Mouse (Mus musculus) heart, embryonic 16.5 days (tissue): Measurements from ENCODE around the gene Prkcd. TPM values are rescaled to one million over a fixed set of nuclear protein-coding genes. Genes with fewer than 3 reads are reported as not detected.
A peak's percentile ranks its signal among the peaks of the same experiment; 100 is the strongest.
"Not testable (repeated sequence)": the region's sequence is repeated elsewhere in the genome, so short reads cannot be mapped to it uniquely, and the experiment has no call there.

Source experiments
- ATAC-seq: fragments of 200-750 bp; cut with Nextera tagmentation; replicated peaks from 2 replicates; pipeline ENCODE4 v1.8.0; 2017; ENCODE audit warnings: moderate number of reproducible peaks; ENCODE audit not compliant: insufficient read depth, low FRiP score; ENCODE audit errors: extremely low read depth
- H3K27ac ChIP-seq: fragments of 300-500 bp; sonication (generic); 2 replicates; pipeline ENCODE4 v1.5.1; 2014; ENCODE audit warnings: mild to moderate bottlenecking, low read length, control low read depth, moderate library complexity
- H3K27me3 ChIP-seq: fragments of 300-500 bp; sonication (generic); 2 replicates; pipeline ENCODE4 v1.6.1; 2014; ENCODE audit warnings: low read length, mixed read lengths; ENCODE audit not compliant: control insufficient read depth, insufficient read depth
- H3K36me3 ChIP-seq: fragments of 300-500 bp; sonication (generic); 2 replicates; pipeline ENCODE4 v1.6.1; 2014; ENCODE audit not compliant: control insufficient read depth, insufficient read depth
- H3K4me1 ChIP-seq: fragments of 300-500 bp; sonication (generic); 2 replicates; pipeline ENCODE4 v1.6.1; 2014; ENCODE audit warnings: low read length, mixed read lengths; ENCODE audit not compliant: control insufficient read depth, insufficient read depth
- H3K4me2 ChIP-seq: fragments of 300-500 bp; sonication (generic); 2 replicates; pipeline ENCODE4 v1.6.1; 2014; ENCODE audit warnings: low read depth, mild to moderate bottlenecking, control low read depth, low read length
- H3K4me3 ChIP-seq: fragments of 300-500 bp; sonication (generic); 2 replicates; pipeline ENCODE4 v1.5.1; 2014; ENCODE audit warnings: mild to moderate bottlenecking, control low read depth, low read length
- H3K9ac ChIP-seq: fragments of 300-500 bp; sonication (generic); 2 replicates; pipeline ENCODE4 v1.6.1; 2014; ENCODE audit warnings: low read length, control low read depth
- H3K9me3 ChIP-seq: fragments of 300-500 bp; sonication (generic); replicated peaks from 2 replicates; pipeline ENCODE4 v1.6.1; 2016; ENCODE audit warnings: low read length; ENCODE audit not compliant: control insufficient read depth
- WGBS: fragments of 180-500 bp; shearing (Covaris S2); extraction: QIAGEN DNeasy Blood & Tissue Kit; methylation state at CpG from one replicate; pipeline ENCODE4 v1.1.7; 2014; 5-methylcytosine and 5-hydroxymethylcytosine counted together
- polyA plus RNA-seq: library from polyadenylated mRNA; unstranded; fragments of >200 nt; fragmentation: Nextera tagmentation; extraction: Ambion mirVana; gene quantifications from 2 replicates; pipeline ENCODE4 v1.2.1, GENCODE M21; 2015

Prkcd gene
- polyA plus RNA-seq, 1 experiment from 2014 or later, result 40.7 TPM

DNA sequence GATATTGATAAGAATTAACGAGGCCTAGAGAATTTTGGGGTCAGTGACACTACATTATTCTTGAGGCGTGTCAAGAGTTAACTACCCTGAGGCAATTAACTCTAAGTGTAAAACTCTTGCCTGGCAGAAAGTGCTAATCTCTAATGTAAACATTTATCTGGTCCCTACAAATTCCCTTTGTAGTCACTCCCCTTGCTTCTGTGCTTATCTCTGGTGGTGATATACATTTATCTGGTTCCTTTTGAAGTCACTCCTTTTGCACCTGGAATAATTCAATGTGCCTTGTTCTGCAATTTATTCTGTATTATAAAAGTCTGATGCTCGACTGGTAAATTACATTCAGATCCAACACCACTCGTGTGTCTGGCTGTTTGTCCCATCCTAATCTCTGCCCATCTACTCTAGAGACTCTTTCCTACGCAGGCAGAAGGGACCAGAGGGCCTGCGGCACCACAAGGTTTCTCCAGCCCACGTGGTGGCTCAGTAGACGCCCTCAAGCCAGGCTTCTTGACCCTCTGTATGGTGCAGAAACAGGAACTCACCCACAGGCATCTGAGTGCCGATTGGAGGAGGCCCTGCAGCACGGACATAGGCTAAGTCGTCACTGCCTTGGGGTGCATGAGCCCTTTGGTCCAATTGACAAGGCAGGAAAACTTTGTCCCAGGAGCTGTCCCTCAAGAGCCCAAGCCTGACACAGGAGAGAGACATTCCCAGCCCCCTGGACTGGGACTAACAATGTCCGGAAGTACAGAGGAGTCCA, 48.5 kb downstream of the Prkcd start:
- not testable (repeated sequence) for H3K9me3 ChIP-seq, H3K36me3 ChIP-seq, H3K4me1 ChIP-seq, H3K27me3 ChIP-seq, H3K27ac ChIP-seq, H3K4me3 ChIP-seq, H3K4me2 ChIP-seq, H3K9ac ChIP-seq
- 13% methylated on average over 10 of the region's 12 CpGs for WGBS
- peak; percentile 25; the same call in 1 of the 2 replicates for ATAC-seq

DNA sequence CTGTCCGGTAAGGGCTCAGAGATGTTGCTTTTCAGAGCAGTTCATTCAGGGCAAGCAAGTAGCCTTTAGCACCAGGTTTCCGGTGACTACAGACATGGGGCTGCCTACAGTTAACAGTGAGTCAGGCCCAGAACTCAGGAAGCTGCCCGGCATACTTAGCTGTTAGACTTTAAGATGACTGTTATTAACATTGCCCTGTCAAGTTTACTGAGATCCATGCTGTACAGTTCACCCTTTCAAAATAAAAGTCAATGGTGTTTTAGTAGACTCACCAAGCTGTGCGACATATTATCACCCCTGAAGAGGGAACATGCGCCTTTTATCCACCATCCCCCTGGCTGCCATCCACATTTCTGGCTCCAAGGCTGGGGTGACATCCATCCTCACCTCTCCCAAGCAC, 49.8 kb downstream of the Prkcd start:
- H3K27ac ChIP-seq, result no peak overlapping the region
- 31% methylated on average over 5 of the region's 5 CpGs for WGBS
- no peaks in the 10 kb centered on the region for H3K9me3 ChIP-seq
- no peaks in the 10 kb centered on the region for H3K27me3 ChIP-seq
- no peak for ATAC-seq
- H3K4me2 ChIP-seq, result no peak overlapping the region
- no peak overlapping the region for H3K4me3 ChIP-seq
- H3K9ac ChIP-seq, result no peak overlapping the region
- peaks cover 3% of the 10 kb centered on the region for H3K4me1 ChIP-seq
- H3K36me3 ChIP-seq, result peaks cover 22% of the 10 kb centered on the region

DNA sequence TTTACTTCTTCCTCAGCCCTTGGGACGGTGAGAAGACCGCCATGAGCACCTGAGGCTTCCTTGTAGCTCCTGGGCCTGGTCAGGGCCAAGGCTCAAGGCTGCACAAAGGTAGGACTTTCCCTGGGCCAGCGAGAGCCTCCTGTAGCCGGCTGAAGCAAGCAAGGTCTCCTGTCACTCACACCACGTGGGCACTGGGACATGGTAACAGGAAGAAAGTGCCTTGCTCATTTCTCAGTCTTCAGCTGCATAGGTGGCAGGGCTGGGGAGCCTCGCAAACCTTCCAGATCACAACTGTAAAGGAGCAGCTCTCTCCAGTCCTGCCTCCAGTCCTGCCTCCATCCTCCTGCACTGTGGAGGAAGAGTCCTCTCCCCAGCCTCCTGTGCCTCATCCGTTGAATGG, 50.2 kb downstream of the Prkcd start:
- H3K4me2 ChIP-seq, result no peak overlapping the region
- H3K36me3 ChIP-seq, result peaks cover 26% of the 10 kb centered on the region
- no peaks in the 10 kb centered on the region for H3K9me3 ChIP-seq
- no peak overlapping the region for H3K4me3 ChIP-seq
- ATAC-seq, result no peak
- no peak overlapping the region for H3K27ac ChIP-seq
- H3K27me3 ChIP-seq, result no peaks in the 10 kb centered on the region
- peaks cover 3% of the 10 kb centered on the region for H3K4me1 ChIP-seq
- WGBS, result 66% methylated on average over 7 of the region's 7 CpGs
- no peak overlapping the region for H3K9ac ChIP-seq

DNA sequence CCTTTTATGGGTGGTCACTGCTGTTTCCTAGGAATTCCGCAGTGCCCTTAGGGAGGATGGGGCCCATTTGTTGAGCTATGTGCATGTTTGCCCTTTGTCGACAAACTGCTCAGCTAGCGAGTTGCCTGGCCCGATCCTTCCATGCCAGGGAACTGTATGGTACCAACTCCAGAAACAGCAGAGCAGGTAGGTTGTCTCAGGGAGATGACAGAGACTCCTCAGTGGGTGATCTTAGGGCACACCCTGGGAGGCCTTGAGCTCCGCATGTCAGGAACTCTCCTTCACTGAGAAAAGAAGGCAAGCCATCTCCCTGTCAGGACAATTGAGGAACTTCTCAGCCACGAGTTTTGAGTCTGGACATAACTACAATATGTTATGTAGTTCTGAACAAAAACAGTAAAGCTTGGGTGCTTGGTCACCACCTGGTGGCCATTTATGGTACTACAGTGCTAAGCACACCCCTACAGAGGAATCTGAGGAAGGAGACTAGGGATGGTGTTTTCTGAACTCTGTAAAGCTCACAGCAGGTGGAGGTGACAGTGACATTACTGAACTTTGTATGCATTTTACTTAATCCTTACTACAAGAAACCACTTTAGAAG, 51.9 kb downstream of the Prkcd start:
- Histone ChIP-seq H3K4me3 (no peak overlapping the region), H3K4me1 (peaks cover 10% of the 10 kb centered on the region), H3K36me3 (peaks cover 40% of the 10 kb centered on the region), H3K27me3 (no peaks in the 10 kb centered on the region), H3K9ac (no peak overlapping the region), H3K27ac (no peak overlapping the region), H3K9me3 (no peaks in the 10 kb centered on the region), H3K4me2 (no peak overlapping the region)
- 53% methylated on average over 6 of the region's 6 CpGs for WGBS
- no peak; the same call in 1 of the 2 replicates for ATAC-seq

DNA sequence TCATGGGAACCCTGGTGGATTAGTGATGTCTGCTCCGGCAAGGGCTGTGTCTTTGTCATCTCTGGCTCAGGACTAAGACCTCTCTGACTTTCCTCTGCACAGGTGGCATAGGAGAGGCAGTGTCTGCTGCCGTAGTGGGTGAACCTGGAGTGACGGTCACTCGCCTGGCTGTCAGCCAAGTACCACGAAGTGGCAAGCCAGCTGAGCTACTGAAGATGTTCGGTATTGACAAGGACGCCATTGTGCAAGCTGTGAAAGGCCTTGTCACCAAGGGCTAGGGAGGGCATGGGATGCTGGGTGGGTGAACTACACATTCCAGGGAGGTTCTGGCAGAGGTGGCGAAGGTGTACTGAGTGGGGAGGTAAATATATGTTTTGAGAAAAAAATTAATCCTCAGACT, 52.8 kb downstream of the Prkcd start:
- H3K4me2 ChIP-seq, result no peak overlapping the region
- no peak overlapping the region for H3K27ac ChIP-seq
- H3K4me3 ChIP-seq, result no peak overlapping the region
- no peak overlapping the region for H3K9ac ChIP-seq
- H3K4me1 ChIP-seq, result peaks cover 10% of the 10 kb centered on the region
- H3K27me3 ChIP-seq, result no peaks in the 10 kb centered on the region
- 39% methylated on average over 8 of the region's 8 CpGs for WGBS
- H3K9me3 ChIP-seq, result no peaks in the 10 kb centered on the region
- no peak for ATAC-seq
- H3K36me3 ChIP-seq, result peaks cover 48% of the 10 kb centered on the region

DNA sequence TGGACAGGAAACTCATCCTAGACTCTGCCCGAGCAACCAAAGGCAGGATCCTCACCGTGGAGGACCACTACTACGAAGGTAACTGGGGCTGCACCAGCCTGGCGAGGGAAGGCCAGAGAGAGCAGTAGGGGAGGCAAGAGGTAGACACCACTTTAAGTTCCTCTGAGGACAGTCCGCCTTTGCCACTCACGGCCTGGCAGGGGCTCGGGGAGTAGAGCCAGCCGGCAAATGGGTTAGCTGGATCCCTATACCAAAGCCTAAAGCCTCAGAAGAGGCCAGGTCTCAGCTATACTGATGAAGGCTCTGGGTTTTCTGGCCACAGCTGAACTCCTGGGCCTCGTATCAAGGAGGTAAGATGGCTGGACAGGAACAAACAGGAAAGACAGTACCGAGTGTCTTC, 53.8 kb downstream of the Prkcd start:
- Histone ChIP-seq H3K4me2 (no peak overlapping the region), H3K9me3 (no peaks in the 10 kb centered on the region), H3K36me3 (peaks cover 54% of the 10 kb centered on the region), H3K27me3 (no peaks in the 10 kb centered on the region), H3K9ac (no peak overlapping the region), H3K27ac (no peak overlapping the region), H3K4me3 (no peak overlapping the region), H3K4me1 (peaks cover 10% of the 10 kb centered on the region)
- ATAC-seq, result no peak
- WGBS, result 84% methylated on average over 10 of the region's 10 CpGs

DNA sequence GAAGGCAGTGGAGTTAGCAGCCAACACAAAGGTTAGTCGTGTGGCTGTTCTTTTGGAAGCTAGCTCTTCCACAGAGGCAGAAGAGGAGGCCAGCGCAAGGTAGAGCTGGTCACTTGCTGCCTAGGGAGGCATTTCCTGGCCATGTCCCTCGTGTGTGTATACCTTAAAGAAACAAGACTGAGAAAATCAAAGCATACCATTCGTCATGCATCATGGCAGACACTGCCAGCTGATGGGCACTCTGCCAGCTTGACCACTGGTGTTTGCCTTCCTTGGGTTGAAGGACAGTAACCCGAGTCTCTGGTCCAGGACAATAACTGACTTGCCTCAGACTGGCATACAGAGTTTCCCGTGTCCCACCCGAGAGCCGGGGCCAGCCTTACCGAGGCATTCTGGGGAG, 55.7 kb downstream of the Prkcd start:
- Histone ChIP-seq H3K27me3 (no peaks in the 10 kb centered on the region), H3K9ac (no peak overlapping the region), H3K36me3 (peaks cover 67% of the 10 kb centered on the region), H3K9me3 (no peaks in the 10 kb centered on the region), H3K27ac (no peak overlapping the region), H3K4me3 (no peak overlapping the region), H3K4me1 (peaks cover 7% of the 10 kb centered on the region), H3K4me2 (no peak overlapping the region)
- WGBS, result 62% methylated on average over 9 of the region's 9 CpGs
- ATAC-seq, result no peak

DNA sequence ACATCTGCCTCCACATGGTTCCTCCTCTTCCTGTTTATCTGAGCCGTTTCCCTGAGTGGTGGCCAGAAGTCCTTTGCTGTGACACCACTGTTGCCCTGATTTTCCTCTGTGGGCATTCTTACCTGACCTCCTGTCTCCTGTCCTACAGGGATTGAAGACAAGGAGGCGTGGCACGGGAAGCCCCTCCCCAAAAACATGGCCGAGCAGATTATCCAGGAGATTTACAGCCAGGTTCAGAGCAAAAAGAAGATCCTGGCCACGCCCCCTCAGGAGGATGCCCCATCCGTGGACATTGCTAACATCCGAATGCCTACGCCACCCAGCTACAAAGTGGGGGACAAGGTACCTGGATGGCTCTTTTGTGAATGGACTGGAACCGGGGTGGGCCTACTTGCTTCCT, 58.0 kb downstream of the Prkcd start:
- no peak for ATAC-seq
- Histone ChIP-seq H3K4me2 (no peak overlapping the region), H3K4me3 (no peak overlapping the region), H3K4me1 (peaks cover 14% of the 10 kb centered on the region), H3K36me3 (peaks cover 70% of the 10 kb centered on the region), H3K27me3 (no peaks in the 10 kb centered on the region), H3K27ac (no peak overlapping the region), H3K9ac (no peak overlapping the region), H3K9me3 (no peaks in the 10 kb centered on the region)
- 84% methylated on average over 9 of the region's 9 CpGs for WGBS

DNA sequence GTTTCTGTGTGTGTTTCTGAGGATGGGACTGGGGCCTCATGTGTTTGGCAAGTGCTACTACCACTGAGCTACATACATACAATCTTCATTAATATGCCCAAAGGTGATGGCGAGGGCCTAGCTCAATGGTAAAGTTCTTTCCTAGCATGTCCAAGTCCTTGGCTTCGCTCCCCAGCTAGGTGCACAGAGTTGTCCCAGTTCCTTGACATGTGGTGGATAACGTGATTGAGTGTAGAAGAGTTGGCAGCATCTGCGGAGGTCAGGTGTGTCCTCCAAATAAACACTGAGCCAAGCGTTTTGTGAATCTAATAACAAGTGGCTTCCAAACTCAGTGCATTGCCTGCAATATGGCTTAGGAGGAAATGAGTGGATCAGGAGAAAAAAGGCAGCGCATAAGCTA, 59.7 kb downstream of the Prkcd start:
- Histone ChIP-seq H3K4me2 (no peak overlapping the region), H3K4me1 (peaks cover 17% of the 10 kb centered on the region), H3K9ac (no peak overlapping the region), H3K4me3 (no peak overlapping the region), H3K9me3 (no peaks in the 10 kb centered on the region), H3K27me3 (no peaks in the 10 kb centered on the region), H3K36me3 (peaks cover 54% of the 10 kb centered on the region), H3K27ac (no peak overlapping the region; the same call in 1 of the 2 replicates)
- no peak for ATAC-seq
- WGBS, result 86% methylated on average over 6 of the region's 6 CpGs
